Mouse (Mus musculus): ENCODE data around the gene Slco3a1.
A peak's percentile ranks its signal among the peaks of the same experiment; 100 is the strongest.

Slco3a1 gene

DNA sequence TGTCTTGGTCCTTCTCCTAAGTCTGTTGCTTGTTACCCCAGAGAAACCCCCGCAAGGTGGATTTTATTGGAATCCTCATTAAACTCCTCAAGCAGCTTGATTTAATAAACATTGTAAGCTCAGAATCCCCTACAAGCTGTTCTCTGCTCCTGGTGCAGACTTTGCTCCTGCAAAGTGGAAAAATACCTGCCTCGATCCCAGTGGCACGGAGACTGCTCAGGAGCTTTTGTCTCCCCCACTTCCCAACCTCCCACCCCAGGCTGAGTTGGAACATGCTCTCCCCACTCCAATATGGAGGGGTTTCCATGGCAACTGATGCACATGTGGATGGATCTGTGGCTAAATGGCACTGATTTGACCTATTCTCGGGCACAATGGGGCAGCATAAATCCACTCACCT is 268.0 kb downstream of the Slco3a1 start:
- no peak for DNase-seq (ENCODE audit: low spot score)

DNA sequence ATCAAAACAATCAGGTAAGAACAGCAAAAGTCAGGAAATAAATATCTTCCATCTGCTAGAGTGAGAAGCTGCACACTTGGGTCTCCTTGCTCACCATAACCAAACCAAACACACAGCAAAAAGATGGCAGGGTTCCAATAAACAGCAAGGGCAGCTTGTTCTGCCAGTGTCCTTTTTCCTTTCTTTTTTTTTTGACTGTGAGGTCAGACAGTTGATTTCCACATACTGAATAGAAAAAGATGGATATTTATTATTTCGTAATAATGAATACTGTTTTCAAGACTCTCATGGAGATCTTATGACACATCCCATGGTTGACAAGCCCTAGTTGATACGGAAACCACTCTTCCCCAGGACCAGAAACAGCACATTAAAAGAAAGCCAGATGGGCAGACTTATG is 274.2 kb downstream of the Slco3a1 start:
- DNase-seq (ENCODE audit: low spot score) = no peak

- no peak for DNase-seq (ENCODE audit: low spot score)
These were observed 275.2 kb downstream of the Slco3a1 start for GRCm38 (mm10) chr7:74279356-74279755.

GRCm38 (mm10) chr7:74270089-74270394 is 284.5 kb downstream of the Slco3a1 start:
- DNase-seq (ENCODE audit: low spot score) = no peak

DNA sequence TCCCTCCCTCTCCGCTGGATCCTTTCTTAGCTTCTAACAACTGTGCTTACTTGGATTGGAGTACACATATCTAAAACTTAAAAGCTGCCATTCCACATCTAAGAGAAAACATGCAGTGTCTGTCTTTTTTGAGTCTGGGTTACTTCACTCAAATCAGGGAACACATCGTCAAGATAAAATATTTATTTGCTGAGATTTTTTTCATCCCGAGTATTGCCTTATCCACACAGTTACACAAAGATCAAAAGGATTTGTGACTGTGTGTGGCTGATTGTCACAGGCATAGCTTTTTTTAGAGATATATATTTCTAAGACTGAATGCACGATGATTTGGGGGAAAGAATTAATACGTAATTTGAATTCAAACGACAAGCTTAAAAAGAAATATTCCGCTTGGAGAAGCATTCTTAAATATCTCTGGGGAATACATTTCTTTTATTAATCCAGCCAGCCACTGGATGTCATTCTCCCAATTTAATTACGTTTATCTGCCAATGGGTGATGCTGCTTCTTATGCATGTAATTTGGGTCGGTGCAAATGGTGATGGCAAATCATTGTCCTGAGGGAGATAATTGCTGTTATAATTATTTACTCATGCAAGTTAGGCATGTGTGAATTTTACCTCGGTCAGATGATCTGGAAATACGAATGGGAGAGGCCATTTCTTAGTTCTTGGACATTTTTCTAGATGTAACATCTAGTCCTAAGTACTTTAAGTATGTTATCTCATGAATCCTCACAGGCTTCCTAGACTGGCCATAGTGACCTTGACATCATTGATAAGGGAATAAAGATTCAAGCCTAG is 285.1 kb downstream of the Slco3a1 start:
- no peak for DNase-seq (ENCODE audit: low spot score)

DNA sequence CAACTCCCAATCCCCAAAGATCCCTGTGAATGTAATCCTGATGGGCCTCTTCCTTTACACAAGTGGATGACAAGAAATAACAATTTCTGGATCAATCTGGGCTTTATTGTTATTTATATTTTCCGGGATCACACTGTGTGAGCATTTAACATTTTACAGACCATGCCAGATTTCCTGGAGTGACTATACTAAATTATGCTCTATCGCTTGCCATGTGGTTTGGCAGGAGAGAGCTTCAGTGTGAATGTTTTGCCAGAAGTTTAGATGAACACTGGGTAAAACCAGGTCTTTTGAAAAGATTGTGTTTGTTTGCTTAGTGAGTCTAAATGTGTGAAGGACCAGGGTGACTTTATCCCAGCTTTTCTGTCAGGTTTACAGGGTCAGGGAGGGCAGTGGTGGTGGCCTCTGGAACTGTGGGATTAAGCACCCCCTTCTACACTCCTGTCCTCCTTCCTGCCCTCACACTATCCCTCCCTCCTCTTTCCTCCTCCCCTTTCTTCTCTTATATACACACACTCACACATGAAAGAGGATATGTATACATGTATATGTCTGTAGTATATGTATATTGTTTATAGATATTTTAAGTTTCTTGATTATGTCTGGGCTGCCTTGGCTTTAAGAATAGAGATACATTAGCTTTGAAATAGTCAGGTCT is 287.9 kb downstream of the Slco3a1 start:
- DNase-seq (ENCODE audit: low spot score) = no peak

- no peak for DNase-seq (ENCODE audit: low spot score)
These were observed 298.3 kb downstream of the Slco3a1 start for GRCm38 (mm10) chr7:74256291-74256690.

DNA sequence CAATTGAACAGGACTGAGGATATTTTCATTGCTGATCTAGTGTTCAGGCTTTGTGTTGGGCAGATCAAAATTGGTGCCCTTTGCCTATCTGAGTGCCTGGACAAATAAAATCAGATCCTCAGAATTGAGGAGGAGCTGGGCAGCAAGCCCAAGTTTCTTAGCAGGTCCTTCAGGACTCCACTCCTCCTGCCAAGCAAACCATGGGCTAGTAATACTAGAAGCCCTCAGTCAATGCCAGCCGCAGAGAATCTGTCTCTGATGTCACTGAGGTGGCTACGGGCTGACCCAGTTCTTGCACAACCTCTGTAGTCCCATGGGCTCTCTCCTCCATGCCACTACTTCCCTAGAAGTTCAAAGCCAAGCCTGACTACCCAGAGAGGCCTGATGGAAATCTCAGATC is 302.5 kb downstream of the Slco3a1 start:
- peak; percentile 8 for DNase-seq (ENCODE audit: low spot score)

DNA sequence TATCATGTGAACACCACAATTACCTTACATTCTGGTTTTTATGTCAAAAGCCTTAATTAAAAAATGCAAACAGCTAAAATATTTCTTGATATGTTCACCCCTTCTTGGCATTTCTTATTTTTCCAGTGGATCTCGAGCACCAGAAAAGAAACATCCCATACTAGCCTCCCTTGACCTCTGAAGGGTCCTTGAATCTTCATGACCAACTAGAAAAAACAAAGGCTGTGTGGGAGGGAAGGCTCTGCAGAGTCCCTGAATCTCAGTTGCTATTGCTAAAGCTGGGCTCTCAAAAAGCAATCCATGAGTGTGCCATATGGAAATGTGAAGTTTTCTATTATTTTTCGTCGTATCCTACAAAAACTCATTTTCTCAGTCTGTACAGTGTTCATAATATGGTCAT is 313.3 kb downstream of the Slco3a1 start:
- DNase-seq (ENCODE audit: low spot score) = no peak

- no peak for DNase-seq (ENCODE audit: low spot score)
These were observed 314.0 kb downstream of the Slco3a1 start for GRCm38 (mm10) chr7:74240459-74241172.

All from lung, postnatal 25 days (tissue).